Mouse (Mus musculus) adrenal gland, postnatal 25 days (tissue): ENCODE data around the gene 6030458C11Rik. TPM values are rescaled to one million over a fixed set of nuclear protein-coding genes. Genes with fewer than 3 reads are reported as not detected.
A peak's percentile ranks its signal among the peaks of the same experiment; 100 is the strongest.

Experiments
- DNase-seq: peaks from one replicate; pipeline ENCODE4 v3.0.0; 2021; ENCODE audit warnings: mixed read lengths
- long read RNA-seq: library from polyadenylated mRNA; stranded (forward); transcript quantifications from one replicate; pipeline ENCODE4 v2.0.0, GENCODE M21; 2021
- total RNA-seq: library from RNA; stranded (reverse); gene quantifications from 2 replicates; pipeline ENCODE4 v1.2.3, GENCODE M21; 2021

6030458C11Rik gene
- 15.3 and 18.5 TPM in 2 replicates for total RNA-seq
- long read RNA-seq, transcript 6030458C11Rik-201 (9 exons, 3,966 nt) = major isoform, 21 of 26 reads
- long read RNA-seq, partial matches to known transcripts = 3 of 26 reads
- long read RNA-seq, other reads (novel, unspliced or antisense) = 2 of 26 reads

GRCm38 (mm10) chr15:12824197-12824952 is at the start of gene 6030458C11Rik, which contains the start of gene Drosha:
Gene 6030458C11Rik (minus strand): TSS chr15:12824649.
Gene Drosha (plus strand): TSS chr15:12824815.
- DNase-seq = peak; percentile 97

- DNase-seq = no peak
These were observed 42.8 kb upstream of the 6030458C11Rik start for GRCm38 (mm10) chr15:12867269-12867668.

- no peak for DNase-seq
These were observed 41.3 kb upstream of the 6030458C11Rik start for GRCm38 (mm10) chr15:12865595-12866314.

GRCm38 (mm10) chr15:12863669-12864068 is 39.2 kb upstream of the 6030458C11Rik start:
- DNase-seq = no peak

- DNase-seq = no peak
These were observed 37.6 kb upstream of the 6030458C11Rik start for GRCm38 (mm10) chr15:12862061-12862460.

- DNase-seq = no peak
These were observed 34.2 kb upstream of the 6030458C11Rik start for GRCm38 (mm10) chr15:12858645-12859044.

GRCm38 (mm10) chr15:12857840-12858516 is 33.5 kb upstream of the 6030458C11Rik start:
- no peak for DNase-seq

GRCm38 (mm10) chr15:12856780-12857179 is 32.3 kb upstream of the 6030458C11Rik start:
- no peak for DNase-seq

GRCm38 (mm10) chr15:12853471-12853870 is 29.0 kb upstream of the 6030458C11Rik start:
- no peak for DNase-seq

- DNase-seq = no peak
These were observed 24.9 kb upstream of the 6030458C11Rik start for GRCm38 (mm10) chr15:12849373-12849772.

- peak; percentile 36 for DNase-seq
These were observed 23.9 kb upstream of the 6030458C11Rik start for GRCm38 (mm10) chr15:12848196-12848975.

- DNase-seq = no peak
These were observed 18.4 kb upstream of the 6030458C11Rik start for GRCm38 (mm10) chr15:12842833-12843232.

GRCm38 (mm10) chr15:12840737-12841136 is 16.3 kb upstream of the 6030458C11Rik start:
- DNase-seq = no peak

- no peak for DNase-seq
These were observed 9.8 kb upstream of the 6030458C11Rik start for GRCm38 (mm10) chr15:12834231-12834630.

- no peak for DNase-seq
These were observed 8.9 kb upstream of the 6030458C11Rik start for GRCm38 (mm10) chr15:12833385-12833784.

GRCm38 (mm10) chr15:12832599-12832998 is 8.2 kb upstream of the 6030458C11Rik start:
- DNase-seq = no peak

- no peak for DNase-seq
These were observed 5.4 kb upstream of the 6030458C11Rik start for GRCm38 (mm10) chr15:12829878-12830277.

- DNase-seq = no peak
These were observed 959 bp upstream of the 6030458C11Rik start for GRCm38 (mm10) chr15:12825408-12825807.

- no peak for DNase-seq
These were observed 516 bp upstream of the 6030458C11Rik start for GRCm38 (mm10) chr15:12824965-12825364.

GRCm38 (mm10) chr15:12823455-12824119 is 862 bp downstream of the 6030458C11Rik start:
- DNase-seq = no peak
